Mouse (Mus musculus): ENCODE results near the gene A630095N17Rik.
A peak's percentile ranks its signal among the peaks of the same experiment; 100 is the strongest.

Gene A630095N17Rik

DNA sequence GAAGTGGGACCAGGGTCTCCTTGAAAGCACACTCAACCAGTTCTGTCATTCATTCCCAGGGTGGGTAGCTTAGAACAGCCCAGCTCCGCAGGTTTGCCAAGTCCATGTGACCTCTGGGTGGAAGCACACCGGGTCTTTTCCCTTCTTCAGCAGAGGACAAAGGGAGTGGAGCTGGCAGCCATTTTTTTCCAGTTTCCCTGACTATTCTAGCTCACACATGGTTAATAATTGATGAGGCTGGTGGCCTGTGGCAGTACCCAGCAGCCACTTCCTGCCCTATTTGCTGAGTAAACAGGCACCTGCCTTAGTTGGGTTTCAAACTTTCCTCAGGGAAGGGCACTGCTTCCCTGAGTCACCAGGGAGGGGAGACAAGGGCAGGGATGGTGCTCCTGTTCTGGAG is 17.5 kb downstream of the A630095N17Rik start:
- no peak for DNase-seq (ENCODE audit: low spot score in 2 of 2)

DNA sequence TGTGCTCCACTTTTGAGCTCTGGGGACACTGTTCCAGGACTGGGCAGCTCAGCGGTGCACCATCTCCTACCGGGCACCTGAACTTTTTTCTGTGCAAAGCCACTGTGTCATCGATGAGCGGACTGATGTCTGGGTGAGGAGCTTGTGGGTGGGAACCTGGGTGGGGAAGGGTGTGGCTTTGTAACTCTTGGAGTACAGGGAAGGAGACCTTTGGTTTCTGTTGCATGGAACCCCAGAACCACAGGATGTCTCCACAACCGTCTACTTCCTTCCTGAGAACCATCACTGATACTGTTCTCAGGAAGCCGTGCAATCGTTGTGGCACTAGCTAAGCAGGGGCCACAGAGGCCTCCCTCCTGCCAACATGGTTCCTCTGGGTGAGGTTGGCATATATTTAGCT is 18.8 kb downstream of the A630095N17Rik start:
- no peak for DNase-seq (ENCODE audit: low spot score in 2 of 2)

GRCm38 (mm10) chr1:75212542-75212941 is 19.4 kb downstream of the A630095N17Rik start:
- no peak for DNase-seq (ENCODE audit: low spot score in 2 of 2)

- DNase-seq (ENCODE audit: low spot score in 2 of 2): no peak
Observed at GRCm38 (mm10) chr1:75211141-75211708, 20.7 kb downstream of the A630095N17Rik start.

DNA sequence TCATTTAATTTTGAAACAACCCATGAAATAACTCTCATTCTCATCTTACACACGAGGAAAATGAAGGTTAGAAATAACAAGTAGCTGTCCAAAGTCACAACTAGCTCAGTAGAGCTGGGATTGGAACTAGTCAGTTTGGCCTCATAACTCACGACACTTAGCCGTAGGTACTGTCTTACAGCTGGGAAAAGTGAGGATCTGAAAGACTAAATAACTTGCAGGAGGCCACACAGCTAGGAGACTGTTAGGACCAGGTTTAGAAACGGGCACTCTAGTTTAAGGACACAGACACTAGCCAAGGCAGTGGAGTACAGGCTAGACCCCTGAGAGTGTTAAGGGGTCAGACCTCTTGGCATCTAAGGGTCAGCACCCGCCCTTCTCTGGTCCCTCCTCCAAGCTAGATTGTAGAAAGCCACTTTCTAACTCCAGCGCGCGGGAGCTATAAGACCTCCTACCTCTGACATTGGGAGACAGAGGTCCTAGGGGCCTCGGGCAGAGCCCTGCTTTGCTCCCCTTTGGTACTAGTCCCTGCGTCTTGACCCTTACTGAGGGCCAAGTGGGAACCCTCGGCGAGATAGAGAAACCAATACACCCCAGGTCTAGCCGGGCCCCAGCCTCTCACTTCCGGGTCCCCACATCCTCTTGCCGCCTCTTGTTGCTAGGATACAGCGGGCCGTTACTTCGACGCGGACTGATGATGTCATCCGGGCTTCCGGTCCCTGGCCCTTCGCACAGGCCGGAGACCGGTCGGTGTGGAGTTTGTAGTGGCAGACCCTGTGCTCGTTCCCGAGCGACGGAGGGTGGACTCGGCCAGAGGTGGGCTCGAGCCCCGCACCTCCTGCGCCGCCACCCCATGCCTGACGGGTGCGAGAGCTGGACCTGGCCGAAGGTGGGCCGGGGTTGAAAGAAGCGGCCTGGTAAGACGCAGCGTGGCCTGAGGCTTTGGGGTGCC is 21.5 kb downstream of the A630095N17Rik start, which contains the start of the genes Glb1l and Stk16:
TSS of gene Glb1l (minus strand) at position 678 of the 952 bp plus-strand sequence.
TSS of gene Stk16 (plus strand) at position 703 of the 952 bp plus-strand sequence.
- peak; percentile 93 to 98 for DNase-seq (ENCODE audit: low spot score in 2 of 2)

GRCm38 (mm10) chr1:75208967-75209678 is 22.8 kb downstream of the A630095N17Rik start:
- DNase-seq (ENCODE audit: low spot score in 2 of 2): no peak

- no peak for DNase-seq (ENCODE audit: low spot score in 2 of 2)
Observed at GRCm38 (mm10) chr1:75201236-75201635, 30.7 kb downstream of the A630095N17Rik start.

DNA sequence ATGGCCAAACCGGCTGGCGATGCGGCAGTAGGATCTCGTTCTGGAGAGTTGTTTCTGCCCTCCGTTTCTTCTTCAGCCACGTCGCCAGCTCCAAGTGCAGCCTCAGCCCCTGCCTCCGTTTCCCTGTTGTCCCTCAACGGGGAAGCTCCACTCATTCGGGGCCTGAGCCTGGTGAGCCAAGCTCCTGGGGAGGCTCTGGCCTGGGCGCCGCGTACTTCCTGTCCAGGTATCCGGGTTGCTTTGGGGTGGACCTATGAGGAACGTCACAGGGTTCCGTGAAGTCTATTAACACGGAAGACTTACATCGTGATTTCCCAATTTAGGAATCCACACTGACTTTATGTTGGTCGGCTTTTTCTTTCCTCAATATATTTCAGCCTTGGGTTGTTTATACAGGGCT is 39.5 kb downstream of the A630095N17Rik start:
- DNase-seq (ENCODE audit: low spot score in 2 of 2): peak in 1 of 2 experiments; percentile 34

DNA sequence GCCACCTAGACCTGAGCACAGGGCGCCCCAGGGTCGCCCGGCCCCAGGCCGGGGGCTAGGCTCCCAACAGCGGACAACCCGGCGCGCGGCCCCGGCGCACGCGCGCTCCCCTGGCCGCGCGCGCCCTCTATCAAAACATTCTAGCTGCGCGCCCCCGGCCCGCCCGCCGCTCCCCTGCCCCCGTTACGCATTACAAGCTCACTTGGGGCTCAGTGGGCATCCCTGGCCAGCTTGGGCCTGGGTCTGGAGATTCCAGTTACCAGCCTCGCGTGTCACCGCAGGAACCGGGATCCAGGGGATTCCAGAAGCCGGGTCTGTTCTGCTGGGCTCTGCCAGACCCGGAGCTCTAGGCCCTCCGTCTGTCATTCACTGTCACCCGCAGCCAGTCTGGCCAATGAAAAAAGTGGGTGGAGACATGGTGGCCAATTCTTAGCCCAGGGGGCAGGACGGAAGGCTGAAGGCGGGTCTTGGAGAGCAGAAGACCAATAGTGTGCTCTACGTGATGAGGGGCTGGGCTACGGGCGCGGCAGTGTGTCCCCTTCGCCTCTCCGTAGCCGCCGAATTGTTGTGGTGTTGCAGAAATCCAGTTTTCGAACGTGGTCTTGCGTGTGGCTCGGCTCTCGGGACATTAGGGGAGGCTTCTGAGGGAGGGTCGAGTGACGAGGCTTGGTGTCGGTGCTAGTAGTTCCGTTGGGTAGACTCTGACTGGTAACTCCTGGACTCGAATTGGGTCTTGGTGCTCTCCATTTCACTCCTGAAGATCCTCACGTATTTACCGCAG is 40.1 kb downstream of the A630095N17Rik start, which contains the start of the genes Ankzf1 and Atg9a:
TSS of gene Ankzf1 (plus strand) at position 530 of the 781 bp plus-strand sequence.
TSS of gene Atg9a (minus strand) at position 575 of the 781 bp plus-strand sequence.
- peak; percentile 93 to 94 for DNase-seq (ENCODE audit: low spot score in 2 of 2)

DNA sequence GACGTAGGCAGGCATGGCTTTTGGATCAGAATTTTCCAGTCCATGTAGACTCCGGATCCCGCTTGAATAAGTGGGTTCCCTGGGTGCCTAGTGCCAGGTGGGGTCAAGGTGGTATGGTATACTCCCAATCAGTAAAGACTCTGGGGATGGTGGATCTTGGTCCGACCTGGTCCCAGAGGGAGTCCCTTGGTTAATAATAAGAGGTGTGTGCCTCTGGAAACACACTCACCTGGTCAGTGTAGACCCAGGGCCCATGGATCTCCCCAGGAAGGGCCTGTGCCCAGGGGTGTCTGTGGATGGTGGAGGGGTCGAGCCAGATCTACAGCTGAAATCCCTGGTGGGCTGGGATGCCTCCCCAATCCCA is 40.7 kb downstream of the A630095N17Rik start:
- DNase-seq (ENCODE audit: low spot score in 2 of 2): no peak

DNA sequence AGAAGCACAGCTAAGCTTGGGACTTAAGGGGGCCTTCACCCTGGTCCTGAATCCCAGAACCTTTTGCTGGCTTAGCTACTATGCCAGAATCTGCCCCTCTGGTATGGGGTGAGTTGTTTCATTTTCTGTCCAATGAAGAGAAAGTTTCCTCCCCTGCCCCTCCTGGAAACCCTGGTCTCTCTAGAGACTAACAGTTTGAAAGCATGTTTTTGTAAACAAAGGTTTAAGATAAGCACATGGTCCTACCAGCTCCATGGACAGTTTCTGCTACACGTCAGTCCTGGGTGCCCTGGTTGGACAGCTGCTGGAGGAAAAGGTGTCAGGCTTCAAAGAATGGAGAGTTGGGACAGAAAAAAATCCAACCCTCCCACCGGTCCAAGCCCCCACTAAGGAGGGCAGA is 41.3 kb downstream of the A630095N17Rik start:
- no peak for DNase-seq (ENCODE audit: low spot score in 2 of 2)

GRCm38 (mm10) chr1:75187914-75188483 is 43.9 kb downstream of the A630095N17Rik start:
- DNase-seq (ENCODE audit: low spot score in 2 of 2): no peak

DNA sequence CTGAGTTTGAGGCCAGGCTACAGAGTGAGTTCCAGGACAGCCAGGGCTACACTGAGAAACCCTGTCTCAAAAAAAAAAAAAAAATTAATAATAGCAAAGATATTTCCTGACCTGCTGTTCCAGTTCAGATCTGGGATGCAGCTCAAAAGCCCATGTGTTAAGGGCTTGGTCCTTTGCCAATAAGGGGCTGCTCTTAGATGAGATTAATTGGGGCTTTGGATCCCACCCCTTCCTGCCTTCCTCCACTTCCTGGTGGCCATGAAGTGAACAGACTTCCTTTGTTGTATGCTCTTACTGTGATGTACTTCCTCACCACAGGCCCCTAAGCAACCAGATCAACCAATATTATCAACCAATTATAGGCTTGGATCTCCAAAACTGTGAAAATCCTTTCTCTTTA is 44.8 kb downstream of the A630095N17Rik start:
- DNase-seq (ENCODE audit: low spot score in 2 of 2): no peak

DNA sequence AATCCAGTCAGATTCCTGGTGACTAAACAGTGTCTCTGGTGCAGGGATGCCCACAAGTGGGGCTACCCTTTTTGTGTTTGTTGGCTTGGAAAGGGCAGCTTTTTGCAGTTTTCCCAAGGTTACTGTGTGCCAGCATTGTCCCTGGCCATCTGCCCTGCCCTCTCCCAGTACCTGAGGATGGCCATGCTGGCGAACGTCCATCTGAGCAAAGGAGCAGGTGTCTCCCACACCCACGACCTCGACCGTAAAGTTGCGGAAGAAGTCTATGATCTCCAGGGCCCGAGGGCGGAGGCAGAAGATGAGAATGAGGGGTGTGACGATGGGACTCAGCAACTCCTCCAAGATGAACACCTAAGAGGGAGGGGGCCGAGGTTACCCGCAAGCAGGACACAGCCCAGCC is 46.4 kb downstream of the A630095N17Rik start:
- no peak for DNase-seq (ENCODE audit: low spot score in 2 of 2)

GRCm38 (mm10) chr1:75182160-75182559 is 49.7 kb downstream of the A630095N17Rik start:
- DNase-seq (ENCODE audit: low spot score in 2 of 2): no peak

DNA sequence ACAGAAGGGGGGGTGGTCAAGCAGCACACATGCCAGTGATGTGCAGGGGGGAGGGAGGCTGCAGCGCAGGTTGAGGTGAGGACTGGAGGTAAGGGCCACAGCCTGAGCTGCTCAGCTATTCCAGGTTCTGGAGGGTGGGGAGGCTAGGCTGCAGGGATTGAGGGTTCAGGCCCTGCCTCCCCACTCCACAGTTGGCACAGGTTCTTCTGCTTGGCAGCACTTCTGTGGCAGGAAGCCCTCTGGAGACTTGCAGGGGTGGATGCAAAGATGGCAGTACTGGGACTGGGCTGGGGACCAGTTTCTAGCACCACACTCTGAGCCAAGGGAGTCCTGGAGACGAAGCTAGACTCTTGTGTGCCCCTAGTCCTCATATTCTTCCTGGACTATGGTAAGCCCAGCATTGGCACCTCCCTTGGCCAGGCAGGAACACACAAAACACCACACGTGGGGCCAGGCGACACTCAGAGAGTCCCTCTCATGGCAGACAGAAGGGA is 50.5 kb downstream of the A630095N17Rik start:
- DNase-seq (ENCODE audit: low spot score in 2 of 2): no peak

GRCm38 (mm10) chr1:75180741-75181140 is 51.2 kb downstream of the A630095N17Rik start:
- no peak for DNase-seq (ENCODE audit: low spot score in 2 of 2)

DNA sequence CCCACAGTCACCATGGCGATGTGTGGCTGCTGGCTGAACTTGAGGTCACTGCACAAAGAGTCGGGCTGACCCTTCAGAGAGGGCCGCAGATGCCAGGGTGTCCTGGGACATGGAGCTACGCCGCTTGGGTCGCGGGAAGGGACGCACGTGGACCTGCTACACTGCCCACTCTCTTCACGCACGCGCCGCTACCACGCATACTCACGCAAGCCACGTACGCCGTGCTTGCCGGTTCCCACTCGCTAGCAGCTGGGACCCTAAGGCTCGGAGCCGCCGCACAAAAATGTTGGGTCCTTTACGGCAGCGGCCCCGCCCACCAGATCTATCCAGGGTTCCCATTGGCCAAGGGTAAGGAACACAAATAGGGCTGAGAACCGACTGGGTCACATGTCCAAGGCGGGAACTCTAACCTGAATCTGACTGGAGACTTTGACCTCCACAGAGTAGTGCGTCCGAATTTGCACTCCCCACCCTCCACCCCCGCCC is 51.8 kb downstream of the A630095N17Rik start, which contains the start of gene Abcb6:
TSS of gene Abcb6 (minus strand) at position 288 of the 486 bp plus-strand sequence.
- peak; percentile 81 to 88 for DNase-seq (ENCODE audit: low spot score in 2 of 2)

DNA sequence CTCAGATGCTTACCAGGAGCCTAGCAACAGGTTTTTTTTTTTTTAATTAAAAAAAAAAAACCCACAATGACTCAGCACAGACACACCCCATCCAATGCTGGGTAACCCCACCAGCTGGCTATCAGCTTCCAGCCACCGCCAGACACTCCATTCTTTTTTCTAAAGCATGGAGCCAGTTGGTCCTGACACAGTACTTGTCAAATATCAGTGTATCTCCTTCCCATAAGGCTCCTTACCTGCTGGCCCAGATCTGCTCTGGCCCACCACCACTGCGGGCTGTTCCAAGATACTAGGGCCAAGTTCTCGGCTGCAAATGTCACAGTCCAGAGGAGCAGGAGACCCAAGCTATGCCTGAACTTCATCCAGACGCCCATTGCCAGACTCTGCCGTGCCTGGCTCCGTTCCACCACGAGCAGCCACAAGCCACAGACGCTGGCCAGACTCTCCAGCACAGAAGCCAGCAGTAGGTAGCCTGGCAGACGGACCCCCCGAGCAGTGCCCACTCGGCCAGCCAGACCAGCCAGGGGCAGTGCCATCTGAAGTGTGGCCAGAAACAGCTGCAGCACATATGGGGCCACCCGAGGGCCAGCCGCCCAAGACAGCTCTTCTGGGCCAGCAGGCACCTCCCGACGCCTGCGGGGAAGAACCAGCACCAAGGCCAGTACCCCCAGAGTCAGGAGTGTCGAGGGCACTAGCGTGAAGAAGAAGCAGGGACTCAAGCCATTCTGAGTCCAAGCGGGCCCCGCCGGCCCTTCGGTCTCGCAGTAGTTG is 52.4 kb downstream of the A630095N17Rik start:
- peak in 1 of 2 experiments; percentile 32 for DNase-seq (ENCODE audit: low spot score in 2 of 2)

Measured in urinary bladder, postnatal 4 days (tissue).